Mouse (Mus musculus) intestine, postnatal 0 days (tissue): Measurements from ENCODE around the gene Ngf. TPM values are rescaled to one million over a fixed set of nuclear protein-coding genes. Genes with fewer than 3 reads are reported as not detected.

Experiments
- ATAC-seq: fragments of 200-750 bp; cut with Nextera tagmentation; 2 replicates; pipeline ENCODE4 v1.8.0; 2017; ENCODE audit warnings: mild to moderate bottlenecking, moderate TSS enrichment, moderate library complexity
- H3K27ac ChIP-seq: fragments of 300-500 bp; sonication (generic); 2 replicates; pipeline ENCODE4 v1.5.1; 2014; ENCODE audit warnings: mild to moderate bottlenecking, low read depth, low read length, moderate library complexity
- H3K27me3 ChIP-seq: fragments of 300-500 bp; sonication (generic); replicated peaks from 2 replicates; pipeline ENCODE4 v1.6.1; 2014; ENCODE audit warnings: low read length, mixed read lengths; ENCODE audit not compliant: control insufficient read depth, insufficient read depth
- H3K36me3 ChIP-seq: fragments of 300-500 bp; sonication (generic); 2 replicates; pipeline ENCODE4 v1.6.1; 2014; ENCODE audit warnings: mild to moderate bottlenecking, moderate library complexity; ENCODE audit not compliant: control insufficient read depth, insufficient read depth
- H3K4me1 ChIP-seq: fragments of 300-500 bp; sonication (generic); replicated peaks from 2 replicates; pipeline ENCODE4 v1.6.1; 2014; ENCODE audit warnings: antibody characterized with exemption, low read length, mixed read lengths; ENCODE audit not compliant: control insufficient read depth, insufficient read depth
- H3K4me2 ChIP-seq: fragments of 300-500 bp; sonication (generic); replicated peaks from 2 replicates; pipeline ENCODE4 v1.6.1; 2014; ENCODE audit warnings: low read depth, mild to moderate bottlenecking, moderate library complexity
- H3K4me3 ChIP-seq: fragments of 300-500 bp; sonication (generic); 2 replicates; pipeline ENCODE4 v1.5.1; 2014; ENCODE audit warnings: low read depth, low read length
- H3K9ac ChIP-seq: fragments of 300-500 bp; sonication (generic); 2 replicates; pipeline ENCODE4 v1.6.1; 2014; ENCODE audit warnings: mild to moderate bottlenecking, low read depth, low read length
- H3K9me3 ChIP-seq: fragments of 300-500 bp; sonication (generic); 2 replicates; pipeline ENCODE4 v1.6.1; 2016; ENCODE audit warnings: mixed run types; ENCODE audit not compliant: control insufficient read depth
- CTCF ChIP-seq: sonication (generic); IDR thresholded peaks from 2 replicates; pipeline ENCODE4 v1.5.1; 2016; ENCODE audit warnings: low read depth, mild to moderate bottlenecking, control low read depth, antibody characterized with exemption, moderate library complexity
- WGBS: fragments of 180-500 bp; shearing (Covaris S2); extraction: QIAGEN DNeasy Blood & Tissue Kit; methylation state at CpG from one replicate; pipeline ENCODE4 v1.1.7; 2014; 5-methylcytosine and 5-hydroxymethylcytosine counted together
- polyA plus RNA-seq: library from polyadenylated mRNA; unstranded; fragments of >200 nt; fragmentation: Nextera tagmentation; extraction: Ambion mirVana; gene quantifications from 2 replicates; pipeline ENCODE4 v1.2.1, GENCODE M21; 2015

Ngf gene
- polyA plus RNA-seq, 1 experiment from 2014 or later: 2.2 TPM

GRCm38 (mm10) chr3:102521061-102521460 is 51.3 kb downstream of the Ngf start:
- 70% methylated on average over 5 of the region's 5 CpGs for WGBS
- H3K4me3 ChIP-seq: no peak overlapping the region

DNA sequence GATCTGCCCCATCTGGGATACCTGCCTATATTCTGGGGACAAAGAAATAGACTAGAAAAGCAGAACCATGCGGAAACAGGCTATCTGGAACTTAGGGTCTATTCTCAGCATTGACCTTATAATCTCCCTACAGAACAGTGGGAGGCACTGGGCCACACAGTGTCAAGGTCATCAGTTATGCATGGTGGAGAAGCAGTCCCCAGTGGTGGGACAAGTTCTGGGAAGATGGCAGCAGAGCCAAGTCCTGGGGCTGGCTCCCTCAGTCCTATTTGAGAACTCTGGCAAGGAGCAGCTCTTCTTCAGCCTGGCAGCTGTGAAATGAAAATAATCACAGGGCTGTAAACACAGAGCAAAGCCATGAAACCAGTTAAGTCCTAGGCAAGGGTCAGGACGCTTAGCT is 54.0 kb downstream of the Ngf start:
- H3K27me3 ChIP-seq: no peaks in the 10 kb centered on the region
- H3K27ac ChIP-seq: no peak overlapping the region
- no peaks in the 10 kb centered on the region for H3K36me3 ChIP-seq
- TF ChIP-seq CTCF: no peak
- H3K9me3 ChIP-seq: no peaks in the 10 kb centered on the region
- H3K4me2 ChIP-seq: no peak overlapping the region
- no peak overlapping the region for H3K4me3 ChIP-seq
- ATAC-seq: no peak
- H3K4me1 ChIP-seq: no peaks in the 10 kb centered on the region
- no peak overlapping the region for H3K9ac ChIP-seq
- 71% methylated on average over 2 of the region's 2 CpGs for WGBS

More at GRCm38 (mm10) chr3:102521061-102521460, 51.3 kb downstream of the Ngf start:
- H3K27ac ChIP-seq: no peak overlapping the region
- no peaks in the 10 kb centered on the region for H3K27me3 ChIP-seq
- no peak for ATAC-seq
- H3K9me3 ChIP-seq: no peaks in the 10 kb centered on the region
- H3K4me1 ChIP-seq: no peaks in the 10 kb centered on the region
- no peak for TF ChIP-seq CTCF
- no peak overlapping the region for H3K9ac ChIP-seq
- H3K36me3 ChIP-seq: no peaks in the 10 kb centered on the region
- no peak overlapping the region for H3K4me2 ChIP-seq

DNA sequence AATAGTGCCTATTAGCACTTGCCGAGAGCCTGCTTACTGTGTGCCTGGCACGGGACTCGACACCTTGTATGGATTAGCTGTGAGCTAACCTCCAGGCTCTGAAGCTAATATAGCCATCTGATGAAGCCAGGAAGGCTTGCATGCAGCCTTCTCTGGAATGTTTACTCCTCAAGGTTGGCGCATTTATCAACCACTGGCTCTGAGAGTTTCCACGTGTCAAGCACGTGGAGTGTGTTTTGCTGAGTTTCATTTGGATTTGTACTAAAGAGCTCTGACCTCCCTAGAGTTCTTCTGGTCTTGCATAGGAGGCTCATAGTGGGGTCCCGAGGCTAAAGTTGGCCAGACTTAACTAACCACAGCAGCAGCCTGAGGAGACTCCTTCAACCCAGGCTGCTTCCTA is 55.2 kb downstream of the Ngf start:
- no peaks in the 10 kb centered on the region for H3K27me3 ChIP-seq
- 61% methylated on average over 7 of the region's 7 CpGs for WGBS
- TF ChIP-seq CTCF: no peak
- no peak for ATAC-seq
- H3K4me3 ChIP-seq: no peak overlapping the region
- no peak overlapping the region for H3K4me2 ChIP-seq
- H3K9me3 ChIP-seq: no peaks in the 10 kb centered on the region
- no peaks in the 10 kb centered on the region for H3K36me3 ChIP-seq
- H3K9ac ChIP-seq: no peak overlapping the region
- no peaks in the 10 kb centered on the region for H3K4me1 ChIP-seq
- no peak overlapping the region for H3K27ac ChIP-seq

DNA sequence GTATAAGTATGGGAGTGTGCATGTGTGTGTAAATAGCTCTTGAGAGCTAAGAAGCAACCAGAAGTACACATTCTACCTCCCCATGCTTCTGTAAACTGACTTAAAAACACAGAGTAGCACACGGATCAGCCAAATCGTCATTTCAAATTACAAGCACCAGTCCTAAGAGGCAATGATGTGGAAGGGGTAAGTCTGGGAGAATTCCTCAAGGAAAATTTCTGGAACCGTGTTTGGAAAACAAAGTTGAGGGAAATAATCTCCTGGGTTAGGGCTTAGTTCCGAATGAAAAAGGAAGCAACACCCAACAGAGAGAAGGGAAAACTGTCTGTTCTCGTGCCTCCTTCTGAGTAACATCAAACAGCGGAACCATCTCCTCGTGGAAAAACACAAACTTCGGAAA is 56.1 kb downstream of the Ngf start:
- no peak for TF ChIP-seq CTCF
- Histone ChIP-seq H3K27me3 (no peaks in the 10 kb centered on the region), H3K4me3 (no peak overlapping the region), H3K9me3 (no peaks in the 10 kb centered on the region), H3K4me2 (no peak overlapping the region), H3K9ac (no peak overlapping the region), H3K27ac (no peak overlapping the region), H3K4me1 (no peaks in the 10 kb centered on the region), H3K36me3 (no peaks in the 10 kb centered on the region)
- WGBS: 70% methylated on average over 8 of the region's 8 CpGs
- ATAC-seq: no peak

- WGBS: 56% methylated on average over 6 of the region's 6 CpGs
- Histone ChIP-seq H3K4me3 (no peak overlapping the region), H3K36me3 (no peaks in the 10 kb centered on the region), H3K9ac (no peak overlapping the region), H3K27me3 (no peaks in the 10 kb centered on the region), H3K9me3 (no peaks in the 10 kb centered on the region), H3K4me1 (no peaks in the 10 kb centered on the region), H3K4me2 (no peak overlapping the region), H3K27ac (no peak overlapping the region)
- no peak for ATAC-seq
- no peak for TF ChIP-seq CTCF
These were observed 56.8 kb downstream of the Ngf start for GRCm38 (mm10) chr3:102526481-102526880.

DNA sequence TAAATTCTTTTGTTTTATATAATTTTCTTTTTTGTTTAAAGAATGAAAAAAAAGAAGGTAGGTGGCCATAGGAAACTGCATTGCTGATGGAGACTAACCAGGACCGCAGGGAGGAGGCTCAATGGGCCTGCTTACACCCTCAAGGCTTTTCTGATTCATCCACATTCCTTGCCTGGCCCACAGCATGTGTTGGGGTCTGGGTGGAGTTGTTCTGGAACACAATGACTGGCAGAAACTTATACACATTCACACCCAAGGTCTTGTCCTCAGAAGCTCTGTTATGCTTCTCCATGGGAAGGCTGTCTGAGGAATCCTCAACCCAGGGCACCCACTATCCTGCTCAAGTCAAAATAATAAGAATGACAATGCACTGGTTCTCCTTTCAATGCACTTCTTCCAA is 65.0 kb downstream of the Ngf start:
- Histone ChIP-seq H3K4me3 (no peak overlapping the region), H3K27me3 (no peaks in the 10 kb centered on the region), H3K27ac (no peak overlapping the region), H3K9ac (no peak overlapping the region), H3K36me3 (no peaks in the 10 kb centered on the region), H3K4me2 (no peak overlapping the region), H3K9me3 (no peaks in the 10 kb centered on the region), H3K4me1 (no peaks in the 10 kb centered on the region)
- 94% methylated on average over 1 of the region's 1 CpGs for WGBS
- TF ChIP-seq CTCF: no peak
- ATAC-seq: no peak

DNA sequence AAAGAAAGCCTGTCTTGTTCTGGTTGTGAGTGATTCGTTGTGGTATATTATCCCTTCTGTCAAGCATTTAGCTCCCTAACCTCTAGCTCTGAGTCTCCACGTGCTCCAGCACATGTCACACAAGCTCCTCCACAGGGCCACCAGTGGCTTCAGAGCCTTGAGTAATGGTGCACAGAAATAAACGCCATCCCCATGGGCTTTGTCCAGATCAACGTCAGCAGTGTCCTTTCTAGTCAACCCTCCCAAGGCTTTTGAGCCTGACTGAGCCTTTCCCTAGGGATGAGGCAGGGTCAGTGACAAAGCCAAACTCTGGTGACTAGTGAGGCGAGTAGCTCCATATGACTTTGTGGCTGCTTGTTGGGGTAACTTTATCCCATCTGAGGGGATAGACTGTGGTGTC is 73.9 kb downstream of the Ngf start:
- 72% methylated on average over 5 of the region's 5 CpGs for WGBS

More for the DNA sequence above, 73.9 kb downstream of the Ngf start:
- no peak for TF ChIP-seq CTCF
- Histone ChIP-seq H3K27ac (no peak overlapping the region), H3K4me2 (no peak overlapping the region), H3K9me3 (no peaks in the 10 kb centered on the region), H3K27me3 (no peaks in the 10 kb centered on the region), H3K4me3 (no peak overlapping the region), H3K4me1 (no peaks in the 10 kb centered on the region), H3K9ac (no peak overlapping the region), H3K36me3 (no peaks in the 10 kb centered on the region)
- ATAC-seq: no peak
